Mouse (Mus musculus): Measurements from ENCODE around the gene Zfp740. TPM values are rescaled to one million over a fixed set of nuclear protein-coding genes. Genes with fewer than 3 reads are reported as not detected.
A peak's percentile ranks its signal among the peaks of the same experiment; 100 is the strongest.

Zfp740 gene
- total RNA-seq, 2 experiments from 2014 or later, result 39.0 to 39.8 TPM

- ATAC-seq (replicated peaks; ENCODE audit: low FRiP score, low TSS enrichment, poor library complexity, severe bottlenecking), result no peak
These were observed 14.2 kb upstream of the Zfp740 start for GRCm38 (mm10) chr15:102188883-102189282.

DNA sequence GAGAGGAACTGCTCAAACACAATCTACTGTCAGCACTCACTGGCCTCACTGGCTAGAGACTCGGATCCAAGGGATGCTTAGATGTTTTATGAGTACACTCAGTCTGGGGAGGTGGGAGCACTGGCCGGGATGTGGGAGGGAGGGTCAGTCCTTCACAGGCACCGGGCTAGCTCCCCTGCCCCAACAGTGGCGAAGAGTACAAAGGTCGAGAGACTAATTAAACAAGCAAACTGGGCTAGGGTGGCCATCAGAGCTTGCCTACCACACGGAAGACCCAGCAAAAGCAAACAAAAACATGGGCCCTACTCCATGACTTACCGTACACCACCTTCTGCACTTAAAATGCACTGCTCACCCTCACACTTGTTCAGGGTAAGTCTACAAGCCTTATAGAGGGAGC is 11.3 kb upstream of the Zfp740 start:
- ATAC-seq (replicated peaks; ENCODE audit: low FRiP score, low TSS enrichment, poor library complexity, severe bottlenecking), result no peak

- no peak for ATAC-seq (replicated peaks; ENCODE audit: low FRiP score, low TSS enrichment, poor library complexity, severe bottlenecking)
These were observed 10.7 kb upstream of the Zfp740 start for GRCm38 (mm10) chr15:102192271-102192812.

GRCm38 (mm10) chr15:102192820-102193386 is 10.1 kb upstream of the Zfp740 start:
- no peak for ATAC-seq (replicated peaks; ENCODE audit: low FRiP score, low TSS enrichment, poor library complexity, severe bottlenecking)

GRCm38 (mm10) chr15:102193652-102194051 is 9.4 kb upstream of the Zfp740 start:
- no peak for ATAC-seq (replicated peaks; ENCODE audit: low FRiP score, low TSS enrichment, poor library complexity, severe bottlenecking)

- no peak for ATAC-seq (replicated peaks; ENCODE audit: low FRiP score, low TSS enrichment, poor library complexity, severe bottlenecking)
These were observed 8.6 kb upstream of the Zfp740 start for GRCm38 (mm10) chr15:102194439-102194838.

- ATAC-seq (replicated peaks; ENCODE audit: low FRiP score, low TSS enrichment, poor library complexity, severe bottlenecking), result no peak
These were observed 7.7 kb upstream of the Zfp740 start for GRCm38 (mm10) chr15:102195373-102195772.

- ATAC-seq (replicated peaks; ENCODE audit: low FRiP score, low TSS enrichment, poor library complexity, severe bottlenecking), result no peak
These were observed 4.2 kb upstream of the Zfp740 start for GRCm38 (mm10) chr15:102198841-102199240.

GRCm38 (mm10) chr15:102203835-102204381 is 859 bp downstream of the Zfp740 start:
- ATAC-seq (replicated peaks; ENCODE audit: low FRiP score, low TSS enrichment, poor library complexity, severe bottlenecking), result peak; percentile 51

- ATAC-seq (replicated peaks; ENCODE audit: low FRiP score, low TSS enrichment, poor library complexity, severe bottlenecking), result no peak
These were observed 1.8 kb downstream of the Zfp740 start, which contains the start of gene Csad for GRCm38 (mm10) chr15:102204674-102205505. Gene Csad, minus strand, starts transcription at chr15:102204724.

- ATAC-seq (replicated peaks; ENCODE audit: low FRiP score, low TSS enrichment, poor library complexity, severe bottlenecking), result no peak
These were observed 2.7 kb downstream of the Zfp740 start for GRCm38 (mm10) chr15:102205779-102206178.

DNA sequence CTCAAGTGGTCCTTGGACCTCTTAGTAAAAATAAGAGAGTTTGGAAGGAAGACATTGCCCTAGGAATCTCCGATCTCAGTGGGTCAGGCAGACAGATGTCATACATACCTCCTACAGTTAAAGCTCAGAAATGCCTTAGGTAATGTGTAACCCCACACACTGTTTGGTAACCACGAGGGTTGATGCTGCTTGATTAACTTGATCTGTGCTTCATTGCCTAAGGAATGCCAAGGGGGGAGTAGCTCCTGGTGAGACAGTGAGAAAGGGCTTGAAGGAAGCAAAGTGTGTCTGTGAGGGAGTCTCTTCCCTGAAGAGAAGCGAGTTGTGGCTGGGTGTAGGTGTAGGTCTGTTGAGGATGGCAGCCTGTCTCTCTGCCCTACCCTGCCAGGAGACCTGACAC is 4.3 kb downstream of the Zfp740 start:
- ATAC-seq (replicated peaks; ENCODE audit: low FRiP score, low TSS enrichment, poor library complexity, severe bottlenecking), result no peak

- no peak for ATAC-seq (replicated peaks; ENCODE audit: low FRiP score, low TSS enrichment, poor library complexity, severe bottlenecking)
These were observed 5.1 kb downstream of the Zfp740 start for GRCm38 (mm10) chr15:102208092-102208561.

GRCm38 (mm10) chr15:102209114-102209513 is 6.1 kb downstream of the Zfp740 start:
- ATAC-seq (replicated peaks; ENCODE audit: low FRiP score, low TSS enrichment, poor library complexity, severe bottlenecking), result no peak

- no peak for ATAC-seq (replicated peaks; ENCODE audit: low FRiP score, low TSS enrichment, poor library complexity, severe bottlenecking)
These were observed 7.8 kb downstream of the Zfp740 start for GRCm38 (mm10) chr15:102210816-102211215.

- ATAC-seq (replicated peaks; ENCODE audit: low FRiP score, low TSS enrichment, poor library complexity, severe bottlenecking), result no peak
These were observed 8.8 kb downstream of the Zfp740 start for GRCm38 (mm10) chr15:102211895-102212294.

- ATAC-seq (replicated peaks; ENCODE audit: low FRiP score, low TSS enrichment, poor library complexity, severe bottlenecking), result no peak
These were observed 11.1 kb downstream of the Zfp740 start for GRCm38 (mm10) chr15:102214132-102214531.

DNA sequence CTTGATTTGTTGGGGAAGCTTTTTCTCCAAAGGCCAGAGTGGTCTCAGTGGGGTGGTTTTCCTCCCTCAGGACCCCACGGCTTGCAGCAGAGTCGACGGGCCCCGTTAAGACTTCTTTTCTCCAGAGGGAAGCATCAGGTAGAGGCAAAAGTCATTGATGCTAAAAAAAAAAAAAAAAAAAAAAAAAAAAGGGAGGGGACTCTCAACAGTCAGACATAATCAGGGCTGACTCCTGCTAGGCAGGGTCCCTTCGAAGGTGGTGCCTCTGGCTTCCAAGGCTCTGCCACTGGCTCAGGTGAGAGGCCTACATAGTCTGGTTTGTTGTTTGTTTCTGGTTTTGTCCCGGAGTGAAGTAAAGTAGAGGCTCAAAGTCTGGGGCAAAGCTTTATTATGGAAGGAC is 12.6 kb downstream of the Zfp740 start:
- no peak for ATAC-seq (replicated peaks; ENCODE audit: low FRiP score, low TSS enrichment, poor library complexity, severe bottlenecking)

DNA sequence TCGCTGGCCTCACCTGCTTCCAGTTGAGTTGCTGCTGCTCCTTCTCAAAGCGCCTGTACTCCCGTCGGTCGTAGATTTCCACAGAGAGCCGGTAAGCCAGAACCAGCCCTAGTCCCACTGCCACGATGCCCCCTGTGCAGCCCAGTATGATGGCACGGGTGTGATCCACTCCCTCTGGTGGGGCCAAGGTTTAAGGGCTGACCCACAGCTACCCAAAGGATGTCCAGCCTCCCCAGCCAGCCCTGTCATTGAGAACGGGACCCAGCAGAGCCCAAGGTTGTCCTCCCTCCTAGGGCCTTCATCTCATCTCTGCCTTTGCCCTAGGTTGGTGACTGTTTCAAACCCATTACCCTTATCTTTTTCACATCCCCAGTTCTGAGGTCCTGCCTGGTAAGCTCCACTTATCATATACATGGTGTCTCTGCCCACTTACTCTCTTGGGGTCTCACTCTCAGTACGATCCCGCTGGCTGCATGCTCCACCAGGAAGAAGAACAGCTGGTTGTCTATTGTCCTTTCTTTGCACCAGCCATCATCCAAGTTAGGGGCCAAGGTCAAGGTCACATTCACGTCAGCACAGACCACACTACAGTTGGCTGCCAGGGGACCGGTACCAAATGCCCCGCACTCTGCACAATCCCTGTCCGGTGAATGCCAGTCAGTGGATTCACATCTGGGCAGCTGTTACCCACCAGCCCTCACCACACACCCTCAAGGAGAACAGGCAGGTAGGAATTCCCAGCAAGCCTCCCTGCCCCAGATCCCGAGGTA is 13.6 kb downstream of the Zfp740 start:
- no peak; the same call in 1 of the 2 replicates for ATAC-seq (replicated peaks; ENCODE audit: low FRiP score, low TSS enrichment, poor library complexity, severe bottlenecking)

DNA sequence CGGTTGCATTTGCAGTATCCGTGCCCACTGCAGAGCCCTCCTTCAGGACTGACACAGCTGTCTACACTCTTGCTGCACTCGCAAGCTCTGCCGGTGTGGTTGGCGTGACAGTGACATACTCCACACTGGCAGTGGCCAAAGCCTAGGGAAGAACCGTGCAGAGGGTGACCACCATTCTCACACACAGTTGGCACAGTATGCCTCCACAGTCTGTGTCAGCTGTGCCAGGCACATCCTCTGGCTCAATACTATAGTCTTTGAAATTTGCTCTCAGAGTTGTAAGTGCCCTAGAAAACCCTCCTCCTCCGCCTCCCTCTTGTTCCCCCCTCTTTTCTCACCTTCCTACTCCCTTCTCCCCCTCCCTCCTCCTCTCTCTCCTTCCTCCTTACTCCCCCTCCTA is 14.3 kb downstream of the Zfp740 start:
- no peak for ATAC-seq (replicated peaks; ENCODE audit: low FRiP score, low TSS enrichment, poor library complexity, severe bottlenecking)

Data from megakaryocyte-erythroid progenitor cell, adult 5-6 weeks (primary cell).